Mouse (Mus musculus): ENCODE data around the gene Rnf2. TPM values are rescaled to one million over a fixed set of nuclear protein-coding genes. Genes with fewer than 3 reads are reported as not detected.

Rnf2 gene
- 7.2 and 7.8 TPM in 2 replicates for polyA plus RNA-seq (2012; ENCODE audit: low replicate concordance)

DNA sequence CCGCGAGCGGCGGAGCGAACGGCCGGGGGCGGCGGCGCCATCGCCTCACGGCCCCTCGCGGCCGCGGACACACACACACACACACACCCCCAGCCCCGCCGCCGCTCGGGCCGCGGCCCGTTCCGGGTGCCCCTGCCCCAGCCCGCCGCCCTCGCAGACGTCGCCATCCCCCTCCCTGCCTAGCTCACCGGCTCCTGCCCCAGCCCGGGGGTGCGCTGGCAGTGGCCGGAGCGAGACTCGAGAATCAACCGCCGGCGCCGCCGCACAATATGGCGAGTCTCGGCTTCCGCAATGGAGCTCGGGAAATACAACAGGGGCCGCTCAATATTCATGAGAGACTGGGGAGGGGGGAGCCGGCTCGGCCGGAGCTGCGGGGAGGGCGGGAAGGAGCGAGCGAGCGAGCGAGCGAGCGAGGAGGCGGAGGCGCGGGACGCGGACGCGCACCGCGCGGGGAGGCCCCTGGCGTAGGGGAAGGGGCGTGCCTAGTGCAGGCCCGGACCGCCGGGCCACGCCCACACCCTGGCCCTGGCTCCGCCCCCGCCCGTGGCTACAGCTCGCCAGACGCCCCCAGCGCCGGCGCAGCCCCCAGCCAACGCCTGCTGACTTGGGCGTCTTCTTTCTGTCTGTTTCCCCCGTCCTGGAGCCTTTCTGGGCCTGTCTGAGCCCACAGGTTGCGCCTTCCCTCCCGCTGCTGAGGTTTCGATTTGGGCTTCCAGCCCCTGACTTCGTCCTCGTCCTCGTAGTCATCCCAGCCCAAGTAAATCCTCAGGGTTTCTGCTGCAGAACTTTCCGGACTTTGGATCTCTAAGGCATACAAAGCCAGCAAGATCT lies at the start of gene Rnf2:
Rnf2 (minus strand) TSS at position 425 of the 831 bp plus-strand sequence.

DNA sequence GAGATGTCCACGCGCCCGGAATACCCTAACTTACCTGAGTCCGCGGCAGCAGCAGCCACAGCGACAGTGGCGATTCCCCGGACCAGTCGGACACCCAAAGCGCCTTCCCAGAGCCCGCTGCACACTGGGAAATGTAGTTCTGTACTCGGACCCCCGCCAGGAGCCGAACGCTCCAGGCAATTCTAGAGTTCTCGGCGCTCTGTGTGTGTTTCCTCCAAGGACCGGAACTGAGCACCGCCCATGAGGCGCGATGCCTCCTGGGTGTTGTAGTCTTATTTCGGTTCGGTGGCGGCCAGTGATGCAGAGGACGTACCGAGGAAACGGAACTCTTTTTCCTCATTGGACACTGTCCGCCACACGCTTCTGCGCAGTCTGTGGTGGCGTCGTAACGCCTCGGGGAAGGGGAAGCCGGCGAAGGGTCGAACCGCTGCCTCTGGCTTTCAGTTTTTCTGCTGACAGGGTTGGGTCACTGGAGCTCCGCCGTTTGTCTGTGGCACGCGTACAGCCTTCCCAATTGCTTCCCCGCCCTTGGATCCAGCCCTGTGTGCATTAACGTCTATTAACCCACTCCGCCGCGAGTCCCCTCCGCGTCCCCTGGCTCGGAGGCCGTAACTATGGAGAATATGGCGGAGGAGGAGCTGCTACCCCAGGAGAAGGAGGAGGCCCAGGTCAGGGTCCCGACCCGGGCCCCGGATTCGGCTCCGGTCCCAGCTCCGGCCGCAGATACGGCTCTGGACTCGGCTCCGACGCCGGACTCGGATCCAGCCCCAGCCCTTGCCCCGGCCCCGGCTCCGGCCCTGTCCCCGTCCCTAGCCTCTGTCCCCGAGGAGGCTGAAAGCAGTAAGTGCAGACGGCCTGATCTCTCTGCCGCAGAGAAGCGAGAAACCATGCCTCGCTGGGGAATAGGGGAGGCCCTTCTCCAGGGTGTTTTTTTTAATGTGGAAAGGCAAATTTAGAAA lies 72.2 kb downstream of the Rnf2 start, which contains the start of the genes Swt1 and Trmt1l:
Swt1 (minus strand) TSS at position 193 of the 959 bp plus-strand sequence.
Trmt1l (plus strand) TSS at position 280 of the 959 bp plus-strand sequence.

Other genes with a start within 250 kb of the Rnf2 start
- gene Ivns1abp, start 156.5 kb downstream of the Rnf2 start, polyA plus RNA-seq (2012; ENCODE audit: low replicate concordance) = 64.8 and 128 TPM in 2 replicates
- 0.18 and 0.99 TPM in 2 replicates for gene Swt1, start 72.5 kb downstream of the Rnf2 start, polyA plus RNA-seq (2012; ENCODE audit: low replicate concordance)
- 16.9 and 25.4 TPM in 2 replicates for gene Trmt1l, start 72.4 kb downstream of the Rnf2 start, polyA plus RNA-seq (2012; ENCODE audit: low replicate concordance)
- 3.7 and 13.0 TPM in 2 replicates for gene Fam129a, start 70.2 kb upstream of the Rnf2 start, polyA plus RNA-seq (2012; ENCODE audit: low replicate concordance)